Mouse (Mus musculus) neural tube, embryonic 11.5 days (tissue): Measurements from ENCODE around the gene Rpl10. TPM values are rescaled to one million over a fixed set of nuclear protein-coding genes. Genes with fewer than 3 reads are reported as not detected.

ENCODE experiments used
- ATAC-seq: fragments of 200-750 bp; cut with Nextera tagmentation; 2 replicates; pipeline ENCODE4 v1.8.0; 2017; ENCODE audit warnings: moderate number of reproducible peaks, mild to moderate bottlenecking, moderate TSS enrichment, moderate library complexity; ENCODE audit not compliant: insufficient read depth, low FRiP score, low TSS enrichment
- DNase-seq: peaks from one replicate; pipeline ENCODE4 v3.0.0-alpha.2; 2015; ENCODE audit warnings: low spot score
- H3K27ac ChIP-seq: fragments of 300-500 bp; sonication (generic); 2 replicates; pipeline ENCODE4 v1.5.1; 2014; ENCODE audit warnings: low read depth, mild to moderate bottlenecking, low read length
- H3K27me3 ChIP-seq: fragments of 300-500 bp; sonication (generic); 2 replicates; pipeline ENCODE4 v1.6.1; 2014; ENCODE audit warnings: mild to moderate bottlenecking, low read length, mixed read lengths; ENCODE audit not compliant: control insufficient read depth, insufficient read depth
- H3K36me3 ChIP-seq: fragments of 300-500 bp; sonication (generic); 2 replicates; pipeline ENCODE4 v1.6.1; 2014; ENCODE audit warnings: mild to moderate bottlenecking, low read length, moderate library complexity, mixed read lengths; ENCODE audit not compliant: control insufficient read depth, insufficient read depth
- H3K4me1 ChIP-seq: fragments of 300-500 bp; sonication (generic); 2 replicates; pipeline ENCODE4 v1.6.1; 2014; ENCODE audit warnings: low read length, mixed read lengths; ENCODE audit not compliant: control insufficient read depth, insufficient read depth
- H3K4me2 ChIP-seq: fragments of 300-500 bp; sonication (generic); 2 replicates; pipeline ENCODE4 v1.6.1; 2014; ENCODE audit warnings: low read depth, mild to moderate bottlenecking, moderate library complexity
- H3K4me3 ChIP-seq: fragments of 300-500 bp; sonication (generic); 2 replicates; pipeline ENCODE4 v1.5.1; 2014; ENCODE audit warnings: low read depth, low read length
- H3K9ac ChIP-seq: fragments of 300-500 bp; sonication (generic); 2 replicates; pipeline ENCODE4 v1.6.1; 2014; ENCODE audit warnings: mild to moderate bottlenecking, low read length
- H3K9me3 ChIP-seq: fragments of 300-500 bp; sonication (generic); 2 replicates; pipeline ENCODE4 v1.6.1; 2016; ENCODE audit warnings: low read length; ENCODE audit not compliant: control insufficient read depth
- WGBS: fragments of 180-500 bp; shearing (Covaris S2); extraction: QIAGEN DNeasy Blood & Tissue Kit; methylation state at CpG from one replicate; pipeline ENCODE4 v1.1.7; 2014; 5-methylcytosine and 5-hydroxymethylcytosine counted together
- polyA plus RNA-seq: library from polyadenylated mRNA; unstranded; fragments of >200 nt; fragmentation: Nextera tagmentation; extraction: Ambion mirVana; gene quantifications from 2 replicates; pipeline ENCODE4 v1.2.1, GENCODE M21; 2014

The Rpl10 gene
- polyA plus RNA-seq, 1 experiment from 2014 or later, result 741 TPM

DNA sequence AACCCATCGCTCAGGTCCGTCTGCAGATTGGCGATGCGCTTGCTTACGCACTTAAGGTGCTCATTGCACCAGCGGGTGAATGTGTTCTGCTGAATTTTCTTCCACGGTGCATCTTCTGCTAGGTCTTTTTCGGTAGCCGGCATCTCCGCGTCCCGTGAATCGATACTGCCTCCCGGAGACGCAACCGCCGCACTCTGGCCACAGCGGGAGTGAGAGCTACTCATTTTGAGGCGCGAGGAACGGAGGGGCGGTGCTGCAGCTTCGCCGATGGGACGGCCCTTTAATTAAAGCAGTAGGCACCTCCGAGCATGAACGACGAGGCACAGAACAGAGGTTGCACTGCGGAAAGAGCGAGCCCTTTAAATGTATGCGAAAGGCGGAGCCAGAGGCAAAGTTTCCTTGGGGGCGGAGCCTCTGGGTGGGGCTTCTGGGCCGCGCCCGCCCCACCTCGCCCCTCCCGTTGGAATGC lies 24.4 kb upstream of the Rpl10 start:
- Histone ChIP-seq H3K4me3 (peak overlapping the region; percentile 58), H3K9ac (peak overlapping the region; percentile 79), H3K9me3 (no peaks in the 10 kb centered on the region), H3K36me3 (peaks cover 2% of the 10 kb centered on the region), H3K27ac (peak overlapping the region; percentile 74), H3K4me1 (no peaks in the 10 kb centered on the region), H3K4me2 (peak overlapping the region; percentile 44), H3K27me3 (no peaks in the 10 kb centered on the region)
- WGBS, result 25% methylated on average over 36 of the region's 38 CpGs
- ATAC-seq (peak; percentile 92), DNase-seq (peak; percentile 87)

DNA sequence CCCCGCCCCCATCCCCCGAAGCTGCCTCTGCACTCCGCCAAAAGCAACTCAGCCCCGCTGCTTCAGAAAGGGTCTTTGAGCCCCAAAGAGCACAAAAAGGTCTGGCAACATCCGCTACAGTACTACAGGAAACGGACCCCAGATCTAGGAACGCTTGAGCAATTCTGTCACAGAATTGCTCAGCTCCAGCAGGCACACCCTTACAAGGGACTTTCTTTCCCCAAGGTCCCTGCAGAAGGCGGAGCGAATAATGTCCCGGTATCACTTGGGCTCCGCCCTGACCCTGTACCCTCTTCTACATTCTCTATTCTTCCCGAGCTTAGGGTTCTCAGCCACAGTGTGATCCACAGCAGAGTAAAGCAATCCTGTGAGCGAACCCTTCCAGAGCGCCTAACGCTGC lies 23.9 kb upstream of the Rpl10 start:
- DNase-seq (no peak), ATAC-seq (peak; percentile 10; the same call in 1 of the 2 replicates)
- peak overlapping the region; percentile 58 for H3K4me3 ChIP-seq
- peak overlapping the region; percentile 44 for H3K4me2 ChIP-seq
- no peaks in the 10 kb centered on the region for H3K4me1 ChIP-seq
- 0 out of 2 replicates have a peak overlapping the region, but pooled peaks have one; percentile 44 for H3K27ac ChIP-seq
- peaks cover 2% of the 10 kb centered on the region; the same call in 1 of the 2 replicates for H3K36me3 ChIP-seq
- H3K9me3 ChIP-seq, result no peaks in the 10 kb centered on the region
- WGBS, result 31% methylated on average over 14 of the region's 15 CpGs
- no peaks in the 10 kb centered on the region for H3K27me3 ChIP-seq
- peak overlapping the region; percentile 53 for H3K9ac ChIP-seq

DNA sequence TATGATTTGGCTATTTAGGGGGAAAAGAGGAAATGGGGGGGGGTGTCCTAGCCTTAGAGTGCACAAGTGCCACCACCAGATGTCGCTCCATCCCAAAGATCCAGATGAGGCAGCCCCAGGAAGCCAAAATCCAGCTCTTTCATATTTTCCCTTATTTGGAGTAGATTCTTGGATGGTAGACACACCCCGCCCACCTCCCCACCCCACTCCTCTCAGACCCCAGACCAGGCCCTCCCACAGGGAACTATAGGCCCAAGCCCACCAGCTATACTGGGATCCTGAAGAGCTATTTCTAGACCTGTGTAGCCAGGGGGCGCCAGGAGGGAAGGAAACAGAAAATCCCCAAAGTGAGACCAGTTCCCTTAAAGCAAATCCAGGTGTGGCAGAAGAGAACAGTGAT lies 22.0 kb upstream of the Rpl10 start:
- no peaks in the 10 kb centered on the region for H3K4me1 ChIP-seq
- H3K27me3 ChIP-seq, result no peaks in the 10 kb centered on the region
- H3K27ac ChIP-seq, result no peak overlapping the region
- no peak overlapping the region for H3K4me2 ChIP-seq
- DNase-seq (peak; percentile 69), ATAC-seq (no peak)
- H3K36me3 ChIP-seq, result no peaks in the 10 kb centered on the region
- 12% methylated on average over 3 of the region's 3 CpGs for WGBS
- H3K9me3 ChIP-seq, result no peaks in the 10 kb centered on the region
- H3K4me3 ChIP-seq, result no peak overlapping the region
- H3K9ac ChIP-seq, result no peak overlapping the region

DNA sequence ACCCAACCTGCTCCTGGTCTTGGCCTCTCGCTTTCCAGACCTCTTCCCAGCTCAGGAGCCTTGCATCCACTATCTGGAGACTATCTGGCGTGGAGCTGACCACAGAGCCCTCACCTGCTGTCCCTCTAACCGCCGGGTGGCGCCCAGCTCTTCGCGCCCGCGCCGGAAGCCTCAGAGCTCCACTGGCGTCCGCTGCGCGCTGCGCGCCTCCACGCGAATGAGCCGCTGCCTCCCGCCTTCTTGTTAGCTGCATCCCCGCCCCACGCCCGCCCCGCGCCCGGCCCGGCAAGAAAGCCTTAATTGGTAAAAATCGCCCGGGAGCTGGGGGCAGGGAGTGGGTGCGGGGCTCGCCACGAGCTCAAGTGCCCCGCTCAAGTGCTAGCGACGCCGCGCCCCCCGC lies 21.0 kb upstream of the Rpl10 start, which contains the start of gene Flna:
Gene Flna, minus strand, starts transcription at position 206 of the 400 bp plus-strand sequence.
- Histone ChIP-seq H3K9ac (peak within 1 kb of the TSS; percentile 57), H3K27ac (no peak within 1 kb of the TSS), H3K4me2 (peak within 1 kb of the TSS; percentile 48), H3K9me3 (no peaks in the 10 kb centered on the region), H3K4me1 (no peaks in the 10 kb centered on the region), H3K4me3 (peak within 1 kb of the TSS; percentile 32), H3K36me3 (no peaks in the 10 kb centered on the region), H3K27me3 (no peaks in the 10 kb centered on the region)
- WGBS, result 4% methylated on average over 31 of the region's 38 CpGs
- DNase-seq (peak; percentile 67), ATAC-seq (no peak)

DNA sequence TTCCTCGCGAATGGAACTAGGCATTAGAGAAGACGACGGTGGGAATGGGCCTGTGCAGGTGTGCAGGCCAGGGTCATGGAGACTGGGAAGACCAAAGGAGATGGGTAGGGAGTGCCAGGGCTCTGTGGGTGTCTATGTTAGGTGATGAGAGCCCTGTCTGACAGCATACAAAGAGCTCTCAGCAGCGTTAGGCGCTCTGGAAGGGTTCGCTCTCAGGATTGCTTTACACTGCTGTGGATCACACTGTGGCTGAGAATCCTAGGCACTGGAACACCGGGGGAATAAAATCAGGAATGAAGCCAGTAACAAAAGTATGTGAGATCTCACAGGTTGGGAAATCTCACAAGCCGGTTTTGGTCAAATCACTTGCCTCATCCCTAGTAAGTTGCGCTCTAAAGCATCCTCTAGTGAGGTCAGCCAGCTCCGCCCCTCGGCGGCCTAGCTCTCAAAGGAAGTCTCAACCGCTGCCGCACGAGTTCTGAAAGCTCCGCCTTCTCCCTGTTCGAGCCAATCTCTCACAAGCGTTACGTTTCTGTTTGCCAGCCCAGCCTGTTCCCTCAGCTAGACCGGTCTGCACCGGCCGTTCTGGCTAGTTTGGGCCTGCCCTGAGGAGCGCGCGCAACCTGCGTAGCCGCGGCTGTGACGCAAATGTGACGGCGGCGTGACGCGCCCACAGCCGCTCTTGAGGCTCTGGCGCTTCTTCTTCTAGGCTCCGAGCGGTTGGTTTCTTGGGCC lies 16.3 kb upstream of the Rpl10 start, which contains the start of gene Emd:
Gene Emd, plus strand, starts transcription at position 535 of the 735 bp plus-strand sequence.
- peak within 1 kb of the TSS; percentile 72 for H3K9ac ChIP-seq
- peak; percentile 96 for ATAC-seq
- H3K9me3 ChIP-seq, result no peaks in the 10 kb centered on the region
- H3K4me3 ChIP-seq, result peak within 1 kb of the TSS; percentile 45
- H3K36me3 ChIP-seq, result no peaks in the 10 kb centered on the region
- peak; percentile 89 for DNase-seq
- peaks cover 5% of the 10 kb centered on the region; the same call in 1 of the 2 replicates for H3K4me1 ChIP-seq
- H3K4me2 ChIP-seq, result peak within 1 kb of the TSS; percentile 41
- 22% methylated on average over 39 of the region's 39 CpGs for WGBS
- peak within 1 kb of the TSS; percentile 55 for H3K27ac ChIP-seq
- no peaks in the 10 kb centered on the region for H3K27me3 ChIP-seq

DNA sequence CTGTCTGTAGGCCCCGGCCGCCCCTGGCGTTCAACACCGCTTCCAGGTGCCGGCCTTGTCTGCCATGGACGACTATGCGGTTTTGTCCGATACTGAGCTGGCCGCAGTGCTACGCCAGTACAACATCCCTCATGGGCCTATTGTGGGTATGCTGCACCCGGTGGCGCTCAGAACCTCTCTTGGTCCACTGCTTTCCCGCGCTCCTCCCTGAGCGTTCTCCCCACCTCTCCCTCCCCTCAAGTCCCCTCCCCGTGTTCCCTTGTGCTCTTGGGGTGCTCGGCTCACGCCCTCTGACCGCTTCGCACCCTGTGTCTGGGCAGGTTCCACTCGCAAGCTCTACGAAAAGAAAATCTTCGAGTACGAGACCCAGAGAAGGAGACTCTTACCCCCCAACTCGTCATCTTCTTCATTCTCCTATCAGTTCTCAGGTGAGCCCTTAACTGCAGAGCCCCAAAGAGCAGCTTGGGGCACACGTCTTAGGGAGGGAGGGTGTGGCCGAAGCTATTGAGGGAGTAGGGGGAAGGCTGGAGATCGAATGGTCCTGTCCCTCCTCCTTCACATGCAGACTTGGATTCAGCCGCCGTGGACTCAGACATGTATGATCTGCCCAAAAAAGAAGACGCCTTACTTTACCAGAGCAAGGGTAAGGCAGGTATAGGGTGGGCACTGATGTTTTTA lies 15.6 kb upstream of the Rpl10 start:
- DNase-seq, result peak; percentile 45
- ATAC-seq, result no peak

DNA sequence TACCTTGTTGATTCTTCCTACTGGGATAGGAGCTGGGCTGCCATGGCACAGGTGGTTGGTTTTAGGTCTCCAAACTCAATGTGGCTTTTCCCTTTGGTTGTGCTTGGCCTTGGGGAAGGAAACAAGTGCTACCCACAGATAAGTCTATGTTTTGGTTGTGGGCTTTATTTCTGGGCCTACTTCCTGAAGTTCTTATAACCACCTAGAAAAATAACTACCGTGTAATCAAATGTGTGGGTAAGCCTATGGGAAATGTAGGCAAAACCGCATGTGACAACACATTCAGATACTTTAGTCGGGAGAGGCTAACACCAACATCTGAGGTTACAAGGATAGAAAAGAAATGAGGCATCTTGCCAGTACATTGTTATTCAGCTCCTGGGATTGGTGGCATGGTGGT lies 12.9 kb upstream of the Rpl10 start:
- 87% methylated on average over 3 of the region's 3 CpGs for WGBS
- H3K9ac ChIP-seq, result no peak overlapping the region

More for the DNA sequence above, 15.6 kb upstream of the Rpl10 start:
- Histone ChIP-seq H3K9ac (peak overlapping the region; percentile 72), H3K4me3 (peak overlapping the region; percentile 45), H3K9me3 (no peaks in the 10 kb centered on the region), H3K27ac (peak overlapping the region; percentile 55), H3K27me3 (no peaks in the 10 kb centered on the region), H3K4me2 (peak overlapping the region; percentile 41), H3K4me1 (peaks cover 5% of the 10 kb centered on the region; the same call in 1 of the 2 replicates), H3K36me3 (no peaks in the 10 kb centered on the region)
- 26% methylated on average over 31 of the region's 31 CpGs for WGBS

DNA sequence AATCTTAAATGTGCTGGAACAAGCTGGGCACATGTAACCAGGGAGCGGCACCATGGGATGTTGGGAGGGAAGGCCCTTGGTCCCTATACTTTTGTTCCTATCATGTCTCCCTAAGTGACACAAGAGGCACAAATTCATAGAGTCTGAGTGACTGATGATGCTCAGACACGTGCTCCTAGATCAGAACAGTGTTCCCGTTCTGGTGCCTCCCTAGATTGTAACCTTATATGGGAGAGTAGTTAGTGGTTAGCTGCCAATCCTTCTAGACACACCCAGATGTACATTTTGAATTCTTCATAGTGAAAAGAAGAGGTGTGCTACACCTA lies 913 bp upstream of the Rpl10 start:
- H3K9ac ChIP-seq, result peak overlapping the region; percentile 55
- H3K36me3 ChIP-seq, result no peaks in the 10 kb centered on the region
- peak overlapping the region; percentile 48 for H3K4me2 ChIP-seq
- H3K27ac ChIP-seq, result peak overlapping the region; percentile 89
- no peak for DNase-seq
- ATAC-seq, result no peak
- no peaks in the 10 kb centered on the region for H3K9me3 ChIP-seq
- no peaks in the 10 kb centered on the region for H3K27me3 ChIP-seq
- H3K4me1 ChIP-seq, result no peaks in the 10 kb centered on the region
- 19% methylated on average over 3 of the region's 3 CpGs for WGBS
- H3K4me3 ChIP-seq, result peak overlapping the region; percentile 37

More for the DNA sequence above, 12.9 kb upstream of the Rpl10 start:
- DNase-seq (no peak), ATAC-seq (no peak)
- H3K36me3 ChIP-seq, result no peaks in the 10 kb centered on the region
- H3K9me3 ChIP-seq, result no peaks in the 10 kb centered on the region
- no peak overlapping the region for H3K27ac ChIP-seq
- peaks cover 5% of the 10 kb centered on the region; the same call in 1 of the 2 replicates for H3K4me1 ChIP-seq
- no peak overlapping the region for H3K4me2 ChIP-seq
- no peaks in the 10 kb centered on the region for H3K27me3 ChIP-seq
- no peak overlapping the region for H3K4me3 ChIP-seq
